Mouse (Mus musculus): ENCODE data around the gene Usp7.
A peak's percentile ranks its signal among the peaks of the same experiment; 100 is the strongest.

Gene Usp7

GRCm38 (mm10) chr16:8791949-8792557 is at the start of gene Usp7:
Gene Usp7 (minus strand): TSS chr16:8792308.
- DNase-seq (ENCODE audit: low read depth) = no peak

DNA sequence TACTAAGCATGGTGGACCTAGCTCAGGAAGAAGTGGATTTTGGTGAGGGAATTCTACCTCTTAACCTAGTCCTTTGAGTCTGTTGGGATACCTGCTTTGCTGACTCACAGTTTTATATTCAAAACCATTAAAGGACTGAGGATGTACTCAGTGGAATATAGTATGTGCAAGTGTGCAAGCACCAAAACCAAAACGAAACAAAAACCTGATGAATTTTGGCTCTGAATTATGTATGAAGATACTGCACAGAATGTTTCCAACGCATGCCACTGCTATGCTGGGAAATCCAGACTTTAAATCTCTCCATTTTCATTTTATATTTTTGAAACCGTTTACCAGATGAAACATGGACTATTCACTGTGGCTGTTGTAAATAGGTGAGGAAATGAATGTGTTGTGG is 48.4 kb upstream of the Usp7 start:
- no peak for DNase-seq (ENCODE audit: low read depth)

DNA sequence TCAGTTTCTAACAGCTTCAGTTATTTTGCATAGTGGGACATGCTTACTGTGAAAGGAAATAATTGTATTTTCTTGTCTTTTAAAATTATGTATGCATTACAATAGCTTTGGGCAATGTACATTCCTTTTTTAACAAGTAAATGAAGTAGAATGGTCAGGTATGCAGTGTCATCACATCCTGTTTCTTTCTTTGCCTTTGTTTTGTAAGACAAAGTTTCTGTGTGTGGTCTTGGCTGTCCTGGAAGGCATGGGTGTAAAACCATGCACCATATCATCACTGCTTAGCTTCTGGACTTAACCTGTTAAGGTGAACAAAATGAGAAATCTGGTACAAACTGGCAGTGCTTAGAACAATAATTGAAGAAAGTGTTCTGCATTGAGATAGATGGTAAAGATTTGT is 46.8 kb upstream of the Usp7 start:
- DNase-seq (ENCODE audit: low read depth) = no peak

GRCm38 (mm10) chr16:8837595-8837994 is 45.5 kb upstream of the Usp7 start:
- no peak for DNase-seq (ENCODE audit: low read depth)

- no peak for DNase-seq (ENCODE audit: low read depth)
Observed at GRCm38 (mm10) chr16:8836876-8837275, 44.8 kb upstream of the Usp7 start.

GRCm38 (mm10) chr16:8831241-8831640 is 39.1 kb upstream of the Usp7 start:
- DNase-seq (ENCODE audit: low read depth) = no peak

- DNase-seq (ENCODE audit: low read depth) = no peak
Observed at GRCm38 (mm10) chr16:8830431-8831211, 38.5 kb upstream of the Usp7 start.

DNA sequence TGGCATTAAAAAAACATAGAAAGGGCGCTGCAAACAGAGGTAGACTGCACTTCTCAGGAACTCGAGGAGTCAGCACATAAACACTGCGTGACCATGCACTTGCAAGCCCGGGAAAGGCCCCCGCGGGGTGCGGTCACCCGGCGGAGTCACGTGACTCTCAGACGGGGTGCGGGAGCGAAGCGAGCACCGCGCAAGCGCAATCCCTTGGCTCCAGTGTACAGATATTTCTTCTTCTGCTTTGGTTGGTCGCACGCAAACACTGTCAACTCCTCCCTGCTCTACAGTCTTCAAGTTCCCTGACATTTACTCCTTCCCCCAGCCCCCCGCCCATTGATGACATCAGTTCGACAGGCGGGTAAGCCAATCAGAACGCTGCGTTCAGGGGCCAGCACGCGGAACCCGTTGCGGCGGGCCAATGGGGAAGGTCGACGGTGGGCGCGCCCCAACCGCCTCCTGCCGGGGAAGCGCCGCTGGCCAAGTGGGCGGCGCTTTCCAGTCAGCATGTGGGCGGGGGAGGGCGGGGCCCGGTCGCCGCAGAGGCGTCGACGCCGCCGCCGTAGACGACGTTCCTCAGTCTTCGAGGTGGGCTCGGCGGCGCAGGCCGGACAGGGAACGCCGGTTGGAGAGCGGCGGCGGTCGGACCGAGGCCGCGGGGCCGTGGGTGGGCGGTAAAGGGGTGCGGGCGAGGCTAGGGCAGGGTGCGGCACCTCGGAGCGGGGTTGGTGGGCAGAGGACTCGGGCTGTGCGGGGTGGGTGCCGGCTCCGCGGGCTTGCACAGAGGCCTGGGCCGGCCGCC is 37.7 kb upstream of the Usp7 start, which contains the start of gene 1810013L24Rik:
Gene 1810013L24Rik, plus strand, starts transcription at position 537 of the 796 bp plus-strand sequence.
- DNase-seq (ENCODE audit: low read depth) = peak; percentile 99

DNA sequence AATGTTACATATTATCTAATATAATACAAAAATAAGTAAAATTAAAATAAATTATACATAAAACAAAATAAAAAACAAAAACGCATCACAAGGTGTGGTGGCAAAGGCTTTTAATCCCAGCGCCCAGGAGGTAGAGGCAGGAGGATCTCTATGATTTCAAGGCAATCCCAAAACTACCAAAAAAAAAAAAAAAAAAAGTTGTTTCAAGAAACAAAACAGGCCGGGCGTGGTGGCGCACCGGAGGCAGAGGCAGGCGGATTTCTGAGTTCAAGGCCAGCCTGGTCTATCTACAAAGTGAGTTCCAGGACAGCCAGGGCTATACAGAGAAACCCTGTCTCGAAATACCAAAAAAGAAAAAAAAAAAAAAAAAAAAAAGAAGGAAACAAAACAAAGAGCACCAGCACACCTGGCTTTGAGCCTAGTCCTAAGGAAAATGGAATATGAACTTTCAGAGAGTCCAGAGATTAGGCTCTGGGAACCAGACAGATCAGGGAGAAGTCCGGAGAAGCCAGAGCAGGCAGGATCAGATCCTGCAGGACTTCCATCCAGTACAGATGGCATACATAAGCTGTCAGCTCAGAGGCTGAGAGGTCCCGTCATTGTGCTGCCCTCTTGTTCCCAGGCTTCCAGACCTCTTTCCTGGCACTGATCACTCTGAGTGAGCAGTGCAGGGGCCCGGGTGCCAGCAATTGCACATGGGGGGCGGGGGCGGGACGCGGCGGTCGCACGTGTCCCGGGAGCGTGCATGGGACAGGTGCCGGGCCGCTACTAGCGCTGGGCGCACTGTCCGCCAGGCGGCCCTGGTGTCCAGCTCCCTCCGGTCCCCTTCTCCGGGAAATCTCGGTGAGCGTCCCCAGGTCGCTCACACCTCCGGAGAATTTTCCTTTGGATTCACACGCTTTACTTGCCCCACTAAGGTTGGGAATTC is 36.8 kb upstream of the Usp7 start:
- DNase-seq (ENCODE audit: low read depth) = peak; percentile 65

DNA sequence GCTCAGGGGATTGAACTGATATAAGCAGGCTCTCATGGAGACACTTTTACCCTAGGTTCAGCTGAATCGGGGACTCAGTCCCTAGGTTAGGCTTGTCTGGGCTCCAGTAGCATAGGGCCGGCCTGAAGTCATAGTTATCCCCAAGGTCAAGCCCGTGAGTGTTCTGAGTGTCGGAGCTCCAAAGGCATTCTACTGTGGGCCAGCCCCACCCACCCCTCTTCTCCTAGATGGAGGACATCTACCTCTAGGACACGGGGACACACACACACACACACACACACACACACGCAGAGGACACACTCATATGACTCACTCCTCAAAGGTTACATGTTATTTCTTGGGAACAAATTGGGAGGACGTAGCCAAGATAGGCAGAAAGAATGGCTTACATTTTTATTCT is 35.3 kb upstream of the Usp7 start:
- DNase-seq (ENCODE audit: low read depth) = no peak

DNA sequence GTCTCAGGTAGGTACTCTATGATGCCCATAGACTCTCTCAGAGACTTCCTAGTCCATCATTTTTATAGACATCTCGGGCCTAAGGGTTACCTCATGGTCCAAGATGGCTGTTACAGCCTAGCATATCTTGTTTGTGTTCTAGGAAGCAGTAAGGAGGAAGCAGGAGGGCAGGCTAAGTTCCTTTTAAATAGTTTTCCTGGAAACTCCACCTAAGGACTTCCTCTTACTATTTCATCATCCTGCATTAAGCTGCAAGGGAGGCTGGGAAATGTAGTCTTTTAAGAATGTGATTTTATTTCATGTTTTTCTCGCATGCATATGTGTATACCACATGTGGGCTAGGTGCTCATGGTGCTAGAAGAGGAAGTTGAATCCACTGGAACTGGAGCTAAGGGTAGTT is 31.6 kb upstream of the Usp7 start:
- no peak for DNase-seq (ENCODE audit: low read depth)

GRCm38 (mm10) chr16:8822586-8822985 is 30.5 kb upstream of the Usp7 start:
- no peak for DNase-seq (ENCODE audit: low read depth)

- peak; percentile 46 for DNase-seq (ENCODE audit: low read depth)
Observed at GRCm38 (mm10) chr16:8821429-8821828, 29.3 kb upstream of the Usp7 start.

DNA sequence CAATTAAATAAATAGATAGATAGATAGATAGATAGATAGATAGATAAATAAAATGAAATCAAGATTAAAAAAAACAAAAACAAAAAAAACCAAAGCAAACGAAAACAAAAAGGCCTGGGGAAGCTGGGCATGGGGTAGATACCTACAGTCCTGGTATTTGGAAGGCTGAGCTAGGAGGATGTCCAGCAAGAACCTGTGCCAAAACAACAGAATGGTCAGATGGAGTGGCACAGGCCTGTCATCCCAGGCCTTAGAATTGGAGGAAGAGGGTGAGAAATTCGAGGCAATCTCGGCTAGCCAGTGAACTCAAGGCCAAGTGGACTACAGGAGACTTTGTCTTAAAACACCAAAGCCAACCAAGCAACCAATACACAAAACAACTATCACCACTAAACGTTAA is 25.8 kb upstream of the Usp7 start:
- DNase-seq (ENCODE audit: low read depth) = no peak

DNA sequence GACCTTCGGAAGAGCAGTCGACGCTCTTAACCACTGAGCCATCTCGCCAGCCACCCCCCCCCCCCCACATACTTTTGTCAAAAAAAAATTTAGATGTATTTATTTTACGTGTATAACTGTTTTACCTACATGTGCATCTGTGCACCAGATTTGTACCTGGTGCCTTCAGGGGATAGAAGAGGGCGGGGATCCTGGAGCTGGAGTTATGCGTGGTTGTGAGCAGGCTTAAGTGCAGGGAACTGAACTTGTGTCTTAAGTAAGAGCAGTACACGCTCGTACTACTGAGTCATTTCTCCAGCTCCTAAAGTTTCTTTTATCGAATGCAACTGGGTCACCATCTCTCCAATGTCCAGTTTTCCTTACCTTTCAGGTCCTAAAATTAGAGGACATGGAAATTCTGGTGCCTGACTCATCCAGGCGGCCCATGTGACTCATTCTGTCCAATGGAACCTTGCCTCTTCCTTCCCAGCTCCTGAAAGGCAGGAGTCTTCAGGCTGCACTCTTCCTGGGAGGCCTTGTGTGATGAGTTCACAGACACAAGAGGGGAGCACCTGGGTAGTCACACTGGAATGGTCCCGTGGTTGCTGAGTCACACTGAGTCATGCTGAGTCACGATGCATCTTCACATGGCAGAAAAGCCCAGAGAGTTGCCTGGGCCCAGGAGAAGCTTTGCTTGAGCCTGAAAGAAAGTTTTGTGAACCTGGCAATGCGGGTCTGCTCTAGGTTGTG is 18.5 kb upstream of the Usp7 start:
- DNase-seq (ENCODE audit: low read depth) = peak; percentile 94

- no peak for DNase-seq (ENCODE audit: low read depth)
Observed at GRCm38 (mm10) chr16:8806703-8807102, 14.6 kb upstream of the Usp7 start.

- no peak for DNase-seq (ENCODE audit: low read depth)
Observed at GRCm38 (mm10) chr16:8795906-8796305, 3.8 kb upstream of the Usp7 start.

- no peak for DNase-seq (ENCODE audit: low read depth)
Observed at GRCm38 (mm10) chr16:8794952-8795351, 2.8 kb upstream of the Usp7 start.

- no peak for DNase-seq (ENCODE audit: low read depth)
Observed at GRCm38 (mm10) chr16:8790886-8791285, 1.2 kb downstream of the Usp7 start.

DNA sequence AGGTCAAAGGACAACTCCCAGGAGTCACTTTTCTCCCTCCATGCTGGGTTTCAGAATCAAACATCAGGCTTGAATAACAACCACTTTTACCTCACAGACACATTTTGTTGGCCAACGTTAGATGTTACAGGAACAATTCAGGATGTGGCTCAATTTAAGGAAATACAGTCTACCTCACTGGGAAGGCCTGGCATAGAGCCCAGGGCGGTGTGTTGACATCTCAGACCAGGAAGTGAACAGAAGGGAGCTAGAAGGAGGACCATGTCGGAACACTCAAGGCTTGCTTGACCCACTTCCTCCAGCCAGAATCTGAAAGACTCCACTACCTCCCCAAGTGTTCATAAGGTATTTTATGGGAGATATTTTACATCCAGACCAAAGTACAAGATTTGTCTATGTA is 7.4 kb downstream of the Usp7 start:
- no peak for DNase-seq (ENCODE audit: low read depth)
